Mouse (Mus musculus) retina, postnatal 7 days (tissue): ENCODE data around the gene Tmcc3.

Experiments
- DNase-seq: peaks from one replicate; pipeline ENCODE4 v3.0.0-alpha.2; 2012; ENCODE audit warnings: low read depth, low spot score

Gene Tmcc3

DNA sequence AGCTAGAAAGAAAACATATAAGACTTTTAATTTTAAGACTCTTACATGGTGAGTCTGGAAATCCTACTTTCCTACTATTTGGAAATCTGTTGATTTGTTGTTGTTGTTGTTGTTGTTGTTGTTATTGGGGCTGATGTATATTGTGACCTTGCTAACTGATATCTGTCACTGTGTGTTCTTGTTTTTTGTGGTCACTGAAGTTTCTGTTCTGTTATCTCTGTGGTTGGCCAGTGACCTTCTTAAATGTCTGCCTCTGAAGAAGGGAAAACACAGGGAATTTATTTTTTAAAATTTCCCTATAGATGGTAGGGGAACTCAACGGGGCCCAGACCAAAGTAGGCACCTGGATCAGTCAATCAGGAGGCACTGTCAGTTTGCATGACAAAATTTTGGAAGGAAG, 48.9 kb downstream of the Tmcc3 start:
- no peak for DNase-seq

DNA sequence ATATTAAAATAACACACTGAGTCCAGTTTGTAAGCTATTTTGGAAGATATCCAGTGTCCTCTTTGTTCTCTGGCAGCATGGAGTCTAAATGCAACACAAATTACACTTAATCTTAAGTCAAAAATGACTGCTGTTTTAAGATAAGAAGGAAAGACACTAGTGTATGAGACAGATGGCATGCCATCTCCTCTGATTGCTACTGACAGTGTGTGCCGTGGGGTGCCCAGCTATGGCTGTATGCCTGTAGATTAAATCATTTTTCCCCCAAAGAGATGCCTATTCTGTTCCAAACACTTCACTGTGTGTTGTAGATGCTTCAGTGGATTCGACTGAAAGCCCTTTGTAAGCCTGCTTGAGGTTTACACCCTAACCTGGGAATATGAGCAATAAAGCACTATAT, 59.5 kb downstream of the Tmcc3 start:
- DNase-seq: no peak

- DNase-seq: no peak
Observed at GRCm38 (mm10) chr10:94376941-94377340, 65.2 kb downstream of the Tmcc3 start.

- no peak for DNase-seq
Observed at GRCm38 (mm10) chr10:94377844-94378243, 66.1 kb downstream of the Tmcc3 start.

DNA sequence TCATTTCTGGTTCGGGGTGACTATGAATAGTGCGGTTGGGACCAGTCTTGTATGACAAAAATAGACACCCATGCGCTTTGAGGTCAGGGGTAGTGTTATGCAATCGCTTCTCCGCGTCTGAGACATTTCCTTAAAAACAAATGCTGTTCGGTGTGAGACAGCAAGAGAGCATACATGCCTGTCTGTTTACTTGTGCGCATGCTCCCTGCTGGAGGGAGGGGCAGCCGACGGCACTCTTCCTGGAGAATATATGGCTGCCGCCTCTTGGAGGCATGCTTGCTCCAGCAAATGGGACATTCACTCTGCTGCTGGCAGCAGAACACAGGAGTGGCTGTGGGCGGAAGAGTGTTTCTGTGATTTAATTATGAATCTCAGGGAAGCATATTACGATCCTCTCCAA, 66.6 kb downstream of the Tmcc3 start:
- DNase-seq: peak; percentile 11

GRCm38 (mm10) chr10:94380082-94380481, 68.3 kb downstream of the Tmcc3 start:
- no peak for DNase-seq

DNA sequence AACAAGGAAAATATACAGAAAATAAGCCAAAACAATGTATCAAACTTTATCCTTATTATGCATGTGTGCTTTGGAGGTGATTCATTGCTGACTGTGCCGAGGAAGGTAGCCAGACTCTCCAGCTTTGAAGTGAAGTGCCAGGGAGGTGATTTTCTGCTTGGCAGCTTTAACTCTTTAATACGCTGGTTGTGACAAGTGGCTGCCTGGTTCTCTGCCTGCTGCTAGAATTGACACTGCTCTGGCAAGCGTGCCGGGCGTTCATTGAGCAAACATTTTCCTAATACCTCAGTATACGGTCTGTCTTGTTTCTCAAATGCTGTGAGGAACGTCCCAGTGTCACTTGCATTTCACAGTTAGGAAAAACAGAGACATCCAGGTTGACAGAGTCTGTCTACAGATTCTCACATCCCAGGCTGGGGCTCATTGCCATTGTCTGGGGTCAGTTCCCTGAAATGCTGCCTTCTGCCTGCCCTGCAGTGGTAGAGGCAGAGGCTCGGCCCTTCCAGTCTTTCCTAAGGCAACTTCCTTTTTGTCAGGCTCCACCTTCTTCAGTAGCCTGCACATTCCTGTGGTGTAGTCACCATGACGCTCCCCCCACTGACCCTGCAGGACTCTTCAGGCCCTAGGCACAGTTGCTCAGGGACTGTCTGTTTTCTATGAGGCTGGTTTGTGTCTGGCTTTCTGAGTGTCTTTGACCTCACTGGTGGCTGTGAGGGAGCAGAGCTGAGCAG, 69.1 kb downstream of the Tmcc3 start:
- no peak for DNase-seq

DNA sequence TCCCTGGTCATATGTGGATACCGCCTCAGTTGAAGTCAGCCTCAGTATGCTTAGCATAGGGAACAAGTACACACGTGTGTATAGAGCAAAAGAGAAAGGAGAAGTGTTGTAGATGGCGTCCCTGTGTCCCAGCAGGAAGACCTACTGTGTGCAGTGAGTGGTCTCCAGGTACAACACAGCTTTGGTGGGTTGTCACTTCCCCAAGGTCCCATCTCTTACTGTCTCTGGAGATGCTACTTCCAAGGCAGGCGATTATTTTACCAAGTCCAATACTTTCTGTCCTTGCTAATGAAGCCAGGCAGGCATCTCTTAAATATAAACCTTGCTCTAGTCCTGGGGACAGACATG, 69.6 kb downstream of the Tmcc3 start:
- DNase-seq: no peak

- DNase-seq: no peak
Observed at GRCm38 (mm10) chr10:94382618-94383017, 70.9 kb downstream of the Tmcc3 start.

DNA sequence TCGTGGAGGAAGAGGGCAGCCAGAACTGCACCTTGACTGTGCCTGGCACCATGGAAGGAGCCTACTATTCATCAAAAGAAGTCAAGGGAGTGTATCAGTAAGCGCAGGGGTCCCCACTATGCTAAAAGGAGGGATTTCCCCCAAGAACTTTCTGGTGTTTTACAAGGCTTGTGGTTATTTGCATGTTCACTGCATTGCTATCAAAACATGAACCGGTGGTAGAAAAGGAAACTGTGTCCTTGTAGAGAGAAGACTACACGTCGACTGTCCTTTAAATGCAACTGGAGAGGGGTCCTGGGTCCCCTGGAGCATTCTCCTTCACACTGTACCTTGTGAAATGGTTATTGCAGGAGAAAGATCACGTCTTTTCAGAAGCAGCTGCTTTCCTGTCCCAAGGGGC, 71.8 kb downstream of the Tmcc3 start:
- DNase-seq: no peak

DNA sequence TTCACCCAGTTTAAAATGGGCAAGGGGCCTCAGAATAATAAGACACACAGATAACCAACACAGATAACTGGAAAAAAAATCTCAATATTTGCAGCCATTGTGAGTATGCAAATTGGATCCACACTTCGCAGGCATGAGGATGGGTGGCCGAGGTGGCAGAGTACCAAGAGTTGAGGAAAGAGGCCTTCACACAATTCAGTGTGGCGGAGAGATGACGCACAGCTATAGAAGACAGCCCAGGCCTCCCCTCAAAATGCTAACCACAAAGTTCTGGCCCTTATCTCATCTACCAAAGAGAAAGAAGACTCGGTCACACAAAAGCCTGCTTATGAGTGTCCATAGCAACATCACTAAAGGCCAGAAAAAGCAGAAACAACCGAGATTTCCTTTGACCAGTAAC, 77.5 kb downstream of the Tmcc3 start:
- DNase-seq: no peak

DNA sequence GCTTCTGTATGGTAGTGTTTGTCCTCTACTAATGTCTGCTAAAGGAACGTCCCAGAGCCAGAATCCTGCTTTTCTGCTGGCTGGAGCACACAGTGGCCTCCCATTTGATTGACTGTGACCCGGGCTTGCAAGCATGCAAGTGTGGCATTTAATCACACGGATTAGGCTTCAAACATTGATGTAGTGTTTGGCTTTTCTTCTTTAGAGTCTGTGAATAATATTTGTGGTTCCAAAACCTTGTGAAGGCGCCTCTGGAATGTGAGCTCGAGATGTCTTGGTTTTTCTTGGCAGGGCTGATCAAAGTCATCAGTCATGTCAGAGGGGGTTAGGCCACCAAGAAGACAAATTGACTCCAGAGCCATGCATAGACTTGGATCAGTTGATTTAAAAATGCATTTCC, 79.3 kb downstream of the Tmcc3 start:
- no peak for DNase-seq

GRCm38 (mm10) chr10:94394286-94394685, 82.5 kb downstream of the Tmcc3 start:
- DNase-seq: no peak

DNA sequence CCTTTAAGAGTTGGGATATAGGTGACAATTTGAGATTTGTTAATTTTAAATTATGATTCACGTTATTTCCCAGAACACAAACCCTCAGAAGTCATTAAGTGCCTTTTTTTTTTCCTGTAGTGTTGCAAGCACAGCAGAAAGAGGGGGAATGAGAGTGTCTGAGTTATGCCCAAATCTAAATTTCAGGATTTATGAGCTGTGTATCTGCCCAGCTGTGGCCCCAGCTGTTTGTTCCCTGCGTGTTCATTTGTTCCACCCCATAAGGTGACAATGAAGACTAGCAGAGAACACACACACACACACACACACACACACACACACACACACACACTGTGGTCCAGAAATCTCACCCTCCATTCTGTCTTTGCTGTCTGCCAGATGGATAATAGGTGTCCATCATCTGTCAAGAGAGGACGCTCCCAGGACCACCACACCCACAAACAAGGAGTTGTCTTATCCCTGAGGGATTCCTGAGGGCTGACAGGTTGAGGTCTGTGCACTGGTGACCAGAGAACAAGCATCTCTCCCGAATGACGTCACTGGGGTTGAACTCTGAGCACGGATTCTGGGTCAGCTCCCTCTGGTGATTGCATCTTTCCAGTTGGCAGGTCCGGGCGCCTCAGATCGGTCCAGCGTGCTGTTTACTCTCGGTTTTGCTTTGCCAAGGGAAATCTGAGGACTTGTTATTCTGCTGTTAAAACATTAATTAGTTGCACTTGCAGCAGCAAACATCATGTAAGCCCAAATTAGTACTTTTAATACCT, 86.3 kb downstream of the Tmcc3 start:
- no peak for DNase-seq

- DNase-seq: no peak
Observed at GRCm38 (mm10) chr10:94400895-94401294, 89.1 kb downstream of the Tmcc3 start.

- DNase-seq: no peak
Observed at GRCm38 (mm10) chr10:94405456-94405855, 93.7 kb downstream of the Tmcc3 start.

- no peak for DNase-seq
Observed at GRCm38 (mm10) chr10:94406821-94407220, 95.1 kb downstream of the Tmcc3 start.

- peak; percentile 71 for DNase-seq
Observed at GRCm38 (mm10) chr10:94408356-94409146, 96.8 kb downstream of the Tmcc3 start.

- DNase-seq: no peak
Observed at GRCm38 (mm10) chr10:94409661-94410060, 97.9 kb downstream of the Tmcc3 start.

DNA sequence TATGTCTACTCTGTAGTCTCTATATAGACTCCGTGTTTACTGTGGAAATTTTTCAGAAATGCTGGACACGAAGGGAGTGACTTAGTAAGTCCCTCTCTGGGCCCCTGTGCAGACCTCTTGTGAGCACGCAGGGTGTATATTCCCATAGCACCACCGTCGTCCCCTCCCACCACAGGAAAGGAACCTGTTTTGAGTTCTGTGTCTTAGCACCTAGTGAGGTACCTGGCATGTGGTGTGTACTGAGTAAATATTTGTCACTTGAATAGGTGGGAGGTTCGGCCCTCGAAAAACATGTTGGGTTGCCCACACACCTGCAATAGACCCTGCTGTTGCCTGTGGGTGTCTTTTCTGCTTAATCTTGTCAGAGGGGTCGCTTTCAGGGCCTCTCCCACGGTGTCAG, 99.8 kb downstream of the Tmcc3 start:
- DNase-seq: no peak

GRCm38 (mm10) chr10:94413770-94414651, 102.3 kb downstream of the Tmcc3 start:
- no peak for DNase-seq
